Mouse (Mus musculus) activated CD4-positive, CD25-positive, alpha-beta regulatory T cell, adult 4 months (primary cell): ENCODE data around the gene Cltc. TPM values are rescaled to one million over a fixed set of nuclear protein-coding genes. Genes with fewer than 3 reads are reported as not detected.
"Not testable (repeated sequence)": the region's sequence is repeated elsewhere in the genome, so short reads cannot be mapped to it uniquely, and the experiment has no call there.

Experiments used
- ATAC-seq: one replicate; pipeline ENCODE4 v1.8.0; 2017
- polyA plus RNA-seq, 2 experiments: library from polyadenylated mRNA; unstranded; fragments of 100-300 nt; shearing (Covaris generic); gene quantifications; one replicate each; pipeline ENCODE4 v1.2.1; 2017

The Cltc gene
- 10 to 100 TPM; 79.9 to 83.6 TPM for polyA plus RNA-seq

- ATAC-seq: peak; percentile 83
Measured at GRCm38 (mm10) chr11:86757480-86758371, at the start of gene Cltc. Cltc (minus strand) TSS chr11:86757565.

- peak; percentile 7 for ATAC-seq
Measured at GRCm38 (mm10) chr11:86807001-86807477, 49.7 kb upstream of the Cltc start.

GRCm38 (mm10) chr11:86794161-86794560 lies 36.8 kb upstream of the Cltc start:
- no peak for ATAC-seq

- not testable (repeated sequence) for ATAC-seq
Measured at GRCm38 (mm10) chr11:86787436-86787835, 30.1 kb upstream of the Cltc start.

- no peak for ATAC-seq
Measured at GRCm38 (mm10) chr11:86785767-86786166, 28.4 kb upstream of the Cltc start.

- no peak for ATAC-seq
Measured at GRCm38 (mm10) chr11:86769884-86770283, 12.5 kb upstream of the Cltc start.

GRCm38 (mm10) chr11:86764501-86764900 lies 7.1 kb upstream of the Cltc start:
- no peak for ATAC-seq

GRCm38 (mm10) chr11:86763127-86763526 lies 5.8 kb upstream of the Cltc start:
- not testable (repeated sequence) for ATAC-seq

- ATAC-seq: no peak
Measured at GRCm38 (mm10) chr11:86760357-86760756, 3.0 kb upstream of the Cltc start.

GRCm38 (mm10) chr11:86759886-86760285 lies 2.5 kb upstream of the Cltc start:
- no peak for ATAC-seq

GRCm38 (mm10) chr11:86759226-86759625 lies 1.9 kb upstream of the Cltc start:
- no peak for ATAC-seq

GRCm38 (mm10) chr11:86758559-86758958 lies 1.2 kb upstream of the Cltc start:
- no peak for ATAC-seq

GRCm38 (mm10) chr11:86757142-86757479 lies 254 bp downstream of the Cltc start:
- ATAC-seq: no peak

- ATAC-seq: peak; percentile 11
Measured at GRCm38 (mm10) chr11:86756156-86757141, 916 bp downstream of the Cltc start.

GRCm38 (mm10) chr11:86752404-86752803 lies 5.0 kb downstream of the Cltc start:
- ATAC-seq: no peak

- ATAC-seq: no peak
Measured at GRCm38 (mm10) chr11:86751010-86751409, 6.4 kb downstream of the Cltc start.

- ATAC-seq: no peak
Measured at GRCm38 (mm10) chr11:86749776-86750423, 7.5 kb downstream of the Cltc start.

GRCm38 (mm10) chr11:86745634-86746404 lies 11.5 kb downstream of the Cltc start:
- ATAC-seq: no peak

GRCm38 (mm10) chr11:86742605-86743004 lies 14.8 kb downstream of the Cltc start:
- no peak for ATAC-seq

- ATAC-seq: no peak
Measured at GRCm38 (mm10) chr11:86741505-86741904, 15.9 kb downstream of the Cltc start.

- no peak for ATAC-seq
Measured at GRCm38 (mm10) chr11:86739470-86739869, 17.9 kb downstream of the Cltc start.

- ATAC-seq: no peak
Measured at GRCm38 (mm10) chr11:86738956-86739355, 18.4 kb downstream of the Cltc start.
